Mouse (Mus musculus): ENCODE data around the gene Pik3r1. TPM values are rescaled to one million over a fixed set of nuclear protein-coding genes. Genes with fewer than 3 reads are reported as not detected.

Gene Pik3r1
- total RNA-seq, 4 experiments from 2014 or later, result 124 to 134 (median 126) TPM

GRCm38 (mm10) chr13:101738769-101739168 lies 29.2 kb downstream of the Pik3r1 start:
- DNase-seq (ENCODE audit: low spot score in 2 of 2), result peak in 1 of 2 experiments; percentile 36

DNA sequence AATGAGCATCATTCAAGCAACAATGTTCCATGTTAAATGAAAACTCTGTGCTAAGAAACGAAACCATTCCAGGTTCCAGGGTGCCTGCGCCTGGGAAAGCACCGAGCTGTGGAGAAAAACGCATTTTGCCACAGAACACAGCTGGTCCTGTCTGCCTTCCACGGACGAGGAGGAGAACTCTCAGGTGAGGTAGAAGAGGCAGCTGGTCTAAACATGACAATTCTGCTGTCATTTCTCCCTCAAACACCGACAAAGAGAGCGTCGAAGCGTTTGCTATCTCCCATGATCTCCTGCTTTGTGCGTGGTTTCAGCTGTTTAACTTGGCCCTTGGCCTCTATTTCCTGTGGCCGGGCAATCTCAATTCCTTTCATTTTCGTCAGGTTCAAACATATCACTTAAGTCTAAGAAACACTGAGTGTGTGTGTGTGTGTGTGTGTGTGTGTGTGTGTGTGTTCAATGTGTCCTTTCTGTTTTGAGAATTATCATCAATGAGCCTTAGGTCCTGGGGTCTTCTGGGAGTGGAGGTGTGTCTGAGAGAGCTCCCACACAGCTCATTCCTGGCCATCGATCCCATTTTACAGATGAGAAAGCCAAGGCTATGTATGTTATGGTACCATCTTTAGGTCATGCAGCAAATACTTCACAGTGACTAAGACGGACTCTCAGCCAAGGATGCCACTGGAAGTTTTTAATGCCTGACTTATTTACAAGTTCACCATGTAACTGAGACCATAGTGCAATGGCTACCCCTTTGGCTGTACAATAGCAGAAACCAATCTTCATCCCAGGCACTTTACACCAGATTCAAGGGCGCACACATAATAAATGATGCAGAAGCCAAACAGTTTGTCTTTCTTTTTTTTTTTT lies 31.3 kb downstream of the Pik3r1 start:
- DNase-seq (ENCODE audit: low spot score in 2 of 2), result no peak

DNA sequence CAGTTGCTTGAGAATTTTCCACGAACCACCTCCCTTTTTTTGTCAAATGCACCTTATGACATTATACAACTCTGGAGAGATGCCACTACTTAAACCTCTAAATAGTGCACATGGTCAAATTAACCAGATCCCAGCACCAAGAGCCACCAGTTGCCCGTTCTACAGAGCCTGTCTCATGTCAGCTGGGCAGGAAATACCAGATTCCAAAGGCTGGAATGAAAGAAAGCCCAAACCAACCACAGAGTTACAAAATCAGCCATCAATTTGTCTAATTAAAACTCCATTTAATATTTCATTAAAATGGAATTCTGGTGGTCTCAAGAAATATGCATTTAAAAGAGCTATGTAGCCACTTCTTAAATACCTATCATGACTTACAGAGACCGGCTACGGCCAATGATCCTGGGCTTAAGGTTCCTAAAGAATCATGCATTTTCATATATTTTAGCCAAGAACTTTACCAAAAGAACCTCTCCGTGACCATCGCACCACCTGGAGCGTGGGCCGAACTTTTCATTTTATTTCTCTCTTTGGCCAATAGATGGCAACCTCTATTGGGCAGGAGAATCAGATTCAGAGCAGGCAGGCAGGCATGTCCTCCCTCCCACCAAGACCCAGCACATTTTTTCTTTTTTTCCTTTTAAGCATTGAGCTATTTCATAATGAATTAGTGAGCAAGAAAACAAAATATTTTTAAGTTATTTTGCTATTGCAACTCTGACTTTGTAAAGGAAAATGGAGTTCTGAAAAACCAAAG lies 32.5 kb downstream of the Pik3r1 start:
- DNase-seq (ENCODE audit: low spot score in 2 of 2), result no peak

- no peak for DNase-seq (ENCODE audit: low spot score in 2 of 2)
Observed at GRCm38 (mm10) chr13:101734227-101734626, 33.8 kb downstream of the Pik3r1 start.

- DNase-seq (ENCODE audit: low spot score in 2 of 2), result no peak
Observed at GRCm38 (mm10) chr13:101732675-101733074, 35.3 kb downstream of the Pik3r1 start.

GRCm38 (mm10) chr13:101731777-101732176 lies 36.2 kb downstream of the Pik3r1 start:
- no peak for DNase-seq (ENCODE audit: low spot score in 2 of 2)

DNA sequence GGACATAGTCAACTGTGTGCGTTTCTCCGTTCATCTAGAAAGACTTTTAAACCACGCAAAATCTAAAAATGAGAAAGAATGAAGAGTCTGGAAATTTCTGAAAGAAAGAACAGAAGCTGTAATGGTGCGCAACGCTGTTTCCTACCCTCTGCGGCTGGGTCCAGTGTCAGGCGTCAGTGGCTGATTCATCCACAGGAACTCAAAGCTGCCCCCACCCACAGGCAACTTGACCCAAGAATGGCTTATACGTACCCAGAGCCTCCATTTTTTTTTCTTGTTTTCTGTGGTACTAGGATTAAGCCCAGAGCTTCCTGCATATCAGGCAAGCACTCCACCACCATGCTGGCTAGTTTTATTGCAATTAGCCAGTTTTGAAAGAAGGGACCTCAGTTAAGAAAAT lies 37.7 kb downstream of the Pik3r1 start:
- no peak for DNase-seq (ENCODE audit: low spot score in 2 of 2)

- no peak for DNase-seq (ENCODE audit: low spot score in 2 of 2)
Observed at GRCm38 (mm10) chr13:101729248-101730055, 38.6 kb downstream of the Pik3r1 start.

- DNase-seq (ENCODE audit: low spot score in 2 of 2), result no peak
Observed at GRCm38 (mm10) chr13:101728816-101729215, 39.2 kb downstream of the Pik3r1 start.

GRCm38 (mm10) chr13:101728300-101728699 lies 39.7 kb downstream of the Pik3r1 start:
- DNase-seq (ENCODE audit: low spot score in 2 of 2), result no peak

- DNase-seq (ENCODE audit: low spot score in 2 of 2), result no peak
Observed at GRCm38 (mm10) chr13:101727837-101728236, 40.2 kb downstream of the Pik3r1 start.

GRCm38 (mm10) chr13:101726922-101727321 lies 41.1 kb downstream of the Pik3r1 start:
- no peak for DNase-seq (ENCODE audit: low spot score in 2 of 2)

- DNase-seq (ENCODE audit: low spot score in 2 of 2), result no peak
Observed at GRCm38 (mm10) chr13:101721901-101722595, 46.0 kb downstream of the Pik3r1 start.

GRCm38 (mm10) chr13:101721154-101721553 lies 46.9 kb downstream of the Pik3r1 start:
- no peak for DNase-seq (ENCODE audit: low spot score in 2 of 2)

GRCm38 (mm10) chr13:101719312-101719870 lies 48.6 kb downstream of the Pik3r1 start:
- DNase-seq (ENCODE audit: low spot score in 2 of 2), result peak; percentile 60 to 77

- no peak for DNase-seq (ENCODE audit: low spot score in 2 of 2)
Observed at GRCm38 (mm10) chr13:101718744-101719143, 49.3 kb downstream of the Pik3r1 start.

GRCm38 (mm10) chr13:101717836-101718235 lies 50.2 kb downstream of the Pik3r1 start:
- no peak for DNase-seq (ENCODE audit: low spot score in 2 of 2)

DNA sequence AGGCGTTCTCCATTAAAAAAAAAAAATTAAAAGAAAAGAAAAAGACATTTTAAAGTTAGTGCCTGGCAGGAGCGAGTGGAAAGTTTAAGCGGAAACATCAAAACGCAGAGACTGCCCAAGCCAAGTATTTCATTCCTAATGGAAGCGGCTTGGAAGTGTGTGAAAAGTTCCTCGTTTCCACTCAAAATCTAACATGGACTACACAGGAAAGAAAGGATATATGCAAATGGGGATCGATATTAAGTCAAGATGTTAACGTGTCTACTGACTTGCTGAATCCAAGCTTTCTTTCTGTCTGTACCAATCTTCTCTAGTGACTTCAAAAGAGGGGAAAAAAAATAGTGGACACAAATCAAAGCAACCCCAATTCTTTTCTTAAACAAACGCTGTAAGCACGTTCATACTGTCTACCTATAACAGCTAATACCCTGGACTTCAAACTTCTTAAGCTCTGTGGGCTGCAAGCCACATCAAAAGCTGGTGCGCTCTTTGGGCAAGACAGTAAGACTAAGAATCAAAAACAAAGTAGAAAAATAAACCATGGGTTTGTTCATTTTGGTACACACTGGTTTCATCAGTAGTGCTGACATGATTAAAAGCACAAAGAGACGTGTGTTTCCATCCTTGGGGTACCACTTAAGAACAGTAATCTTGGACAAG lies 54.5 kb downstream of the Pik3r1 start:
- DNase-seq (ENCODE audit: low spot score in 2 of 2), result no peak

DNA sequence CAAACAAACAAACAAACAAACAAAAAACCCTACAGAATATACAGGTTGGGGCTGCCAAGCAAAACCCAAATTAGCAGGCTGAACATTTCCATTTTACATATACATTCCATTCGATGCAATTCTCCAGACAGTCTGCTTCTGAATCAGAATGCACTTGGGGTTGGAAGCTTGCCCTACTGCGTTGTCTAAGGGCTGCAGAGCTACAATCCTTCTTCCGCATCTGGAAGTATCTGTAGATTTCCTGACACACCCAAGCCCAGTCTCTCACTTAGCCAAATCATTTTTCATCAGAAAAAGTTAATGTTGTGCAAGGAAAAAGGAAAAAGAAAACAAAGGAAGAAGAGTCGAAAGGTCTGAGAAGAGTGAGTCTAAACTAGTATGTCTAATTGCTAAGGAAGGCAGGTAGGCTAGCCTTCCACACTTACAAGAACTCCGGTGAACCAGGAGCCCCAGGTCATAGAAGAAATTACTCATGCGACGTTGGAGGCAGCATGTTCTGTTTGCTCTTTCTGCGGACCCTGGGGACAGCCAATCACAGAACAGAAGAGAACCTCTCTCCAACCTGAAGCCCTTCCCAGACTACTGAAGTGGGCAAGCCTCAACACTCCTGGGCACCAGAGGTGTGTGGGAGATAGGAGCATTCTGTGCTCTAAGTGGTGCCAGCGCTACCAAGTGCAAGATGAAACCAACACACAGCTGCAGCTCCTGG lies 55.1 kb downstream of the Pik3r1 start:
- DNase-seq (ENCODE audit: low spot score in 2 of 2), result no peak

Data from left cerebral cortex, adult 8-10 months (tissue).